Mouse (Mus musculus) lung, adult 2 months (tissue): ENCODE results near the gene Katnb1.

Experiments used
- CTCF ChIP-seq: fragments of 200-500 bp; IDR thresholded peaks from 2 replicates; pipeline ENCODE4 v1.5.1; 2011; ENCODE audit warnings: mild to moderate bottlenecking, low read length, control low read depth; ENCODE audit not compliant: insufficient read depth
- POLR2A ChIP-seq: fragments of 200-500 bp; IDR thresholded peaks from 2 replicates; pipeline ENCODE4 v1.6.1; 2011; ENCODE audit warnings: low read depth, mild to moderate bottlenecking, control low read depth, low read length, borderline replicate concordance; ENCODE audit errors: extremely low read depth

- TF ChIP-seq CTCF, result no peak
- TF ChIP-seq POLR2A, result no peak
Measured at GRCm38 (mm10) chr8:95137201-95137600, 56.2 kb downstream of the Katnb1 start.
